9 mouse cellular contexts compared by ENCODE assay signal in the genomic region with DNA sequence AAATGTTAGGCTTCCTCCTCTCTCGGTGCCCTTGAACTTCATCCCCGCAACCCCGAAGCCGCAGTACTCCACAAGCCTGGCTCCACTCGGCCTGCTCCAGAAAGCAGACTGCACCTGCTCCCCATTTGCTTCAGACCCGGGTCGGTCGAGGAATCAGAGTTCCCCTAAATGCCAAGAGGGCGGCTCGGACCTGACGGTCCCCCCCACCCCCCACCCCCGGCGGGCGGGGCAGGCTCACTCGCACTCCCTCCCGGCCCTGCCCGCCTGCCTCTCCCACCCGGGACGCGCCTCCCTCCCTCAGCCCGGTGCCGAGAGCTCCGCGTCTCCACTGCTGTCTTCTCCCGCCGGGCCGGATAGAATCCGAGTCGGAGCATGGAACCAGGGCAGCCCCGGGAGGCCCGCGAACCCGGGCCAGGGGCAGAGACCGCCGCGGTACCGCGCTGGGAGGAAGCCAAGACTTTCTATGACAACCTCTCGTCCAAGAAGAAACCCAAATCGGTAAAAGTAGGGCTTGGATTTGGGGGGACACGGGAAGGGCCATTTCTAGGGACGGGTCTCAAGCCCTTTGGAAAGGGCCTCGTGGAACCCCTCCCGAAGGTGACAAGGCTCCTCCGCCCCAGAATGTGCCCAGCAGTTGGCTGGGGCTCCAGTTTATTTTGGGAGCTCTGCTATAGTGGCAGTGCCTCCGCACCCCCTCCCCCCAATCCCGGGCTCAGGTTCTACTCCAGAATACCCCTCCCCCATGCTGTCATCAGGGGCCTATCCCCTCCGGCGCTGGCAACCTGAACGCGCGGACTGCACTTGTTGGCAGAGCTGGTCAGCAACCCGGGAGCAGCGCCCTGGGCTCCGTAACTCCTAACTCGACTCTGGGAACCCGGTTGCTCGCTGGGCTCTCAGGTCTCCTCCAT. TPM values are rescaled to one million over a fixed set of nuclear protein-coding genes. Genes with fewer than 3 reads are reported as not detected.
DNase-seq lines count a peak whose midpoint lies in the region; ATAC-seq and TF ChIP-seq lines count a peak whose summit lies in the region.
"Had no signal": no experiment of that assay in that cellular context is flagged by ENCODE, and none has a peak within 500 bp of the region (broad histone marks: within the 10 kb centered on the region; RNA-seq: fewer than 3 reads in every experiment).

A gene (plus strand): TSS at position 319 of the 908 bp plus-strand sequence.

- WGBS in hindbrain, embryonic 14.5 days: 1% methylated on average over 58 of the region's 58 CpGs
- WGBS in limb, embryonic 12.5 days: 1% methylated on average over 58 of the region's 58 CpGs

- H3K4me2 ChIP-seq in hindbrain, embryonic 14.5 days (replicated peaks): peak within 1 kb of the TSS; percentile 79
- peak within 1 kb of the TSS; percentile 77 for H3K4me2 ChIP-seq in limb, embryonic 12.5 days

- DNase-seq in left cerebral cortex, adult 2 months (ENCODE audit: extremely low spot score in 1 of 2, low spot score in 2 of 2): peak; percentile 47 to 50
- DNase-seq in left cerebral cortex, adult 11 months (ENCODE audit: low spot score): no peak
- peak; percentile 80 for DNase-seq in cerebellum, adult 9-11 months
- peak; percentile 76 to 85 for DNase-seq in gastrocnemius, adult 8-10 months (ENCODE audit: low spot score in 2 of 2)
- no peak for DNase-seq in hindbrain, embryonic 14.5 days (ENCODE audit: low spot score)
- peak; percentile 49 for DNase-seq in neural tube, embryonic 10.5 days (ENCODE audit: extremely low spot score, low spot score)
- DNase-seq in spleen, postnatal 36 days (ENCODE audit: low spot score in 2 of 2): no peak

- H3K36me3 ChIP-seq in hindbrain, embryonic 14.5 days (replicated peaks; ENCODE audit: control insufficient read depth, insufficient read depth): no peaks in the 10 kb centered on the region
- H3K36me3 ChIP-seq in limb, embryonic 12.5 days: no peaks in the 10 kb centered on the region

- intact Hi-C loops in left cerebral cortex, adult 2 months (cut with DNase I): loop anchor here (2.0 kb wide), 1 partner anchor 47 kb away; no protein-coding TSS in a partner anchor

- no peaks in the 10 kb centered on the region for H3K9me3 ChIP-seq in hindbrain, embryonic 14.5 days (ENCODE audit: control insufficient read depth, low read length)
- no peaks in the 10 kb centered on the region for H3K9me3 ChIP-seq in limb, embryonic 12.5 days

- peak within 1 kb of the TSS; percentile 60 for H3K27ac ChIP-seq in left cerebral cortex, adult 2 months
- H3K27ac ChIP-seq in hindbrain, embryonic 14.5 days: no peak within 1 kb of the TSS
- no peak within 1 kb of the TSS for H3K27ac ChIP-seq in limb, embryonic 12.5 days

- peak; percentile 51; the same call in 1 of the 2 replicates for ATAC-seq in hindbrain, embryonic 14.5 days (ENCODE audit: low FRiP score)
- ATAC-seq in limb, embryonic 12.5 days (ENCODE audit: insufficient number of reproducible peaks, insufficient read depth, low FRiP score, low TSS enrichment, low read depth): peak; percentile 40; the same call in 1 of the 2 replicates

- peaks cover 4% of the 10 kb centered on the region; the same call in 1 of the 2 replicates for H3K4me1 ChIP-seq in hindbrain, embryonic 14.5 days (replicated peaks; ENCODE audit: control insufficient read depth, insufficient read depth, low read length)
- peaks cover 13% of the 10 kb centered on the region for H3K4me1 ChIP-seq in limb, embryonic 12.5 days (replicated peaks)

- H3K27me3 ChIP-seq in hindbrain, embryonic 14.5 days (ENCODE audit: control insufficient read depth, insufficient read depth, low read length): peaks cover 36% of the 10 kb centered on the region
- peaks cover 70% of the 10 kb centered on the region for H3K27me3 ChIP-seq in limb, embryonic 12.5 days

- H3K4me3 ChIP-seq in left cerebral cortex, adult 2 months: peak within 1 kb of the TSS; percentile 57
- H3K4me3 ChIP-seq in hindbrain, embryonic 14.5 days (replicated peaks; ENCODE audit: low read length): peak within 1 kb of the TSS; percentile 36
- peak within 1 kb of the TSS; percentile 40 for H3K4me3 ChIP-seq in limb, embryonic 12.5 days (replicated peaks)

- H3K9ac ChIP-seq in hindbrain, embryonic 14.5 days: peak within 1 kb of the TSS; percentile 41
- H3K9ac ChIP-seq in limb, embryonic 12.5 days (replicated peaks): peak within 1 kb of the TSS; percentile 51

- no peak for TF ChIP-seq CTCF in left cerebral cortex, adult 2 months (IDR thresholded peaks at IDR 0.05)

RNA-seq across cellular contexts. Expression of the gene that starts here (rescaled TPM):
- total RNA-seq in left cerebral cortex, adult 2 months (2021): 10 to 100 TPM in 1 of 2 experiments, 1 to 10 TPM in 1; 9.3 to 11.4 TPM
- total RNA-seq in gastrocnemius, adult 8-10 months (2022): 10 to 100 TPM; 41.9 to 58.6 (median 47.2) TPM
- polyA plus RNA-seq in hindbrain, embryonic 14.5 days (2014; fragmentation: Nextera tagmentation; extraction: Ambion mirVana): 0.17 TPM in 1 of 2 replicates, not detected in the other
- not detected in 2 replicates for polyA plus RNA-seq in limb, embryonic 12.5 days (2016; fragmentation: Nextera tagmentation; extraction: Ambion mirVana)
- polyA plus RNA-seq: C2C12 had no signal

Comparison
In these comparisons a context has a peak if more than half of its experiments do, and no peak if none do; other contexts are left out.
1. DNase-seq: peak in left cerebral cortex, adult 2 months (2 of 2), cerebellum, adult 9-11 months (single experiment), gastrocnemius, adult 8-10 months (2 of 2) and neural tube, embryonic 10.5 days (single experiment); none in left cerebral cortex, adult 11 months (single experiment), hindbrain, embryonic 14.5 days (single experiment) and spleen, postnatal 36 days (0 of 2).
2. Peak in ATAC-seq, H3K4me3 ChIP-seq, H3K9ac ChIP-seq and H3K4me2 ChIP-seq in hindbrain, embryonic 14.5 days; RNA of the gene not detected or under 1 TPM.
3. Peak in ATAC-seq, H3K4me3 ChIP-seq, H3K9ac ChIP-seq and H3K4me2 ChIP-seq in limb, embryonic 12.5 days; RNA of the gene not detected or under 1 TPM.
4. Peak in every context shown above with its lines, with median percentiles within 50 percentile points of each other: H3K4me3 ChIP-seq.